ENCODE assay signal across 13 mouse cellular contexts in genomic region chr10:78086444-78087061, GRCm38 (mm10). TPM values are rescaled to one million over a fixed set of nuclear protein-coding genes. Genes with fewer than 3 reads are reported as not detected.
DNase-seq lines count a peak whose midpoint lies in the region; ATAC-seq and TF ChIP-seq lines count a peak whose summit lies in the region.
"Had no signal": no experiment of that assay in that cellular context is flagged by ENCODE, and none has a peak within 500 bp of the region (broad histone marks: within the 10 kb centered on the region; RNA-seq: fewer than 3 reads in every experiment).

No protein-coding gene starts in this region.

- 0 out of 2 replicates have a peak, but pooled peaks have one; percentile 5 for ATAC-seq in liver, embryonic 14.5 days (ENCODE audit: insufficient read depth)
- ATAC-seq: forebrain, embryonic 14.5 days had no signal

- no peak overlapping the region for H3K27ac ChIP-seq in liver, embryonic 14.5 days
- peak overlapping the region; percentile 78 for H3K27ac ChIP-seq in bone marrow macrophage, adult 2 months (ENCODE audit: insufficient read depth, low read depth, low read length)
- H3K27ac ChIP-seq: heart, embryonic 15.5 days; neural tube, embryonic 13.5 days had no signal

- H3K4me2 ChIP-seq in liver, embryonic 14.5 days (ENCODE audit: low read depth): no peak overlapping the region
- H3K4me2 ChIP-seq: heart, embryonic 15.5 days; neural tube, embryonic 13.5 days had no signal

- H3K4me1 ChIP-seq in liver, embryonic 14.5 days (replicated peaks; ENCODE audit: control insufficient read depth in 2 of 2, insufficient read depth in 2 of 2, low read length in 1 of 2): no peaks in the 10 kb centered on the region
- H3K4me1 ChIP-seq in bone marrow macrophage, adult 2 months (ENCODE audit: control insufficient read depth, insufficient read depth, low read length): peaks cover 21% of the 10 kb centered on the region
- H3K4me1 ChIP-seq: heart, embryonic 15.5 days; neural tube, embryonic 13.5 days had no signal

- TF ChIP-seq CTCF in liver, embryonic 14.5 days (IDR thresholded peaks at IDR 0.05; ENCODE audit: low read depth): no peak
- no peak for TF ChIP-seq CTCF in bone marrow macrophage, adult 2 months (IDR thresholded peaks at IDR 0.05; ENCODE audit: low read depth, low read length)

- no peaks in the 10 kb centered on the region for H3K36me3 ChIP-seq in liver, embryonic 14.5 days (replicated peaks; ENCODE audit: control insufficient read depth, insufficient read depth, low read depth)
- H3K36me3 ChIP-seq: heart, embryonic 15.5 days; neural tube, embryonic 13.5 days had no signal

- TF ChIP-seq POLR2A in bone marrow macrophage, adult 2 months (IDR thresholded peaks at IDR 0.05; ENCODE audit: borderline replicate concordance, low read depth, low read length): no peak

- no peaks in the 10 kb centered on the region for H3K9me3 ChIP-seq in liver, embryonic 14.5 days (ENCODE audit: control insufficient read depth, low read length)
- H3K9me3 ChIP-seq: heart, embryonic 15.5 days; neural tube, embryonic 13.5 days had no signal

- no peak overlapping the region for H3K4me3 ChIP-seq in liver, embryonic 14.5 days (ENCODE audit: insufficient read depth in 1 of 2, low read depth in 2 of 2, low read length in 2 of 2)
- peak overlapping the region; percentile 2; the same call in 1 of the 2 replicates for H3K4me3 ChIP-seq in bone marrow macrophage, adult 2 months (ENCODE audit: insufficient read depth, low read length)
- H3K4me3 ChIP-seq: heart, embryonic 15.5 days; neural tube, embryonic 13.5 days had no signal

- TF ChIP-seq EP300 in liver, embryonic 14.5 days (IDR thresholded peaks at IDR 0.05; ENCODE audit: low read depth): no peak

- no peak for DNase-seq in liver, embryonic 14.5 days (ENCODE audit: low read depth in 3 of 3, low spot score in 3 of 3)
- DNase-seq in liver: no peak
- DNase-seq in CD4-positive helper T cell, adult 2 months (ENCODE audit: low read depth, low spot score): peak; percentile 84
- peak; percentile 82 for DNase-seq in naive thymus-derived CD4-positive, alpha-beta T cell, adult 2 months (ENCODE audit: low read depth)
- no peak for DNase-seq in cerebellum, adult 18-20 months
- no peak for DNase-seq in urinary bladder, adult 2 months (ENCODE audit: low spot score)
- DNase-seq: adrenal gland, adult 2 months; cerebellum, adult 11 months; left cerebral cortex, postnatal 4 days had no signal

- 21% methylated on average over 10 of the region's 10 CpGs for WGBS in liver, embryonic 14.5 days (ENCODE audit: insufficient replicate concordance)

- H3K27me3 ChIP-seq in liver, embryonic 14.5 days (ENCODE audit: control insufficient read depth, insufficient read depth, low read length): no peaks in the 10 kb centered on the region
- H3K27me3 ChIP-seq: neural tube, embryonic 13.5 days had no signal

- no peak overlapping the region for H3K9ac ChIP-seq in liver, embryonic 14.5 days (replicated peaks)
- H3K9ac ChIP-seq: heart, embryonic 15.5 days; neural tube, embryonic 13.5 days had no signal

RNA-seq across cellular contexts. Expression of gene Icosl, which starts 17.5 kb away (rescaled TPM):
- 2.4 TPM in 2 replicates for polyA plus RNA-seq in liver, embryonic 14.5 days (2012; rRNA removed)
- 2.2 TPM in 2 replicates for polyA plus RNA-seq in liver, embryonic 14.5 days (2014; fragmentation: Nextera tagmentation; extraction: Ambion mirVana)
- polyA plus RNA-seq in bone marrow macrophage, adult 2 months (2012; ENCODE audit: insufficient read depth, insufficient read length, missing spikeins): 18.6 and 20.8 TPM in 2 replicates
- polyA plus RNA-seq in urinary bladder, adult 2 months (2012; rRNA removed): 42.6 and 42.8 TPM in 2 replicates

RNA-seq across cellular contexts. Expression of gene Aire, which starts 43.1 kb away (rescaled TPM):
- not detected in 2 replicates for polyA plus RNA-seq in liver, embryonic 14.5 days (2012; rRNA removed)
- not detected in 2 replicates for polyA plus RNA-seq in liver, embryonic 14.5 days (2014; fragmentation: Nextera tagmentation; extraction: Ambion mirVana)
- polyA plus RNA-seq in bone marrow macrophage, adult 2 months (2012; ENCODE audit: insufficient read depth, insufficient read length, missing spikeins): not detected in 2 replicates
- polyA plus RNA-seq in urinary bladder, adult 2 months (2012; rRNA removed): 1.0 and 1.7 TPM in 2 replicates

RNA-seq across cellular contexts. Expression of gene Dnmt3l, which starts 44.8 kb away (rescaled TPM):
- 0.08 TPM in 1 of 2 replicates, not detected in the other for polyA plus RNA-seq in liver, embryonic 14.5 days (2012; rRNA removed)
- not detected in 2 replicates for polyA plus RNA-seq in liver, embryonic 14.5 days (2014; fragmentation: Nextera tagmentation; extraction: Ambion mirVana)
- polyA plus RNA-seq in bone marrow macrophage, adult 2 months (2012; ENCODE audit: insufficient read depth, insufficient read length, missing spikeins): 1.5 and 2.2 TPM in 2 replicates
- 43.8 and 60.7 TPM in 2 replicates for polyA plus RNA-seq in urinary bladder, adult 2 months (2012; rRNA removed)
- polyA plus RNA-seq: forebrain, embryonic 14.5 days; heart, embryonic 15.5 days; neural tube, embryonic 13.5 days had no signal

Comparison
In these comparisons a context has a peak if more than half of its experiments do, and no peak if none do; other contexts are left out.
1. DNase-seq: peak in CD4-positive helper T cell, adult 2 months (single experiment) and naive thymus-derived CD4-positive, alpha-beta T cell, adult 2 months (single experiment); none in liver, embryonic 14.5 days (0 of 3), liver (single experiment), cerebellum, adult 18-20 months (0 of 2) and urinary bladder, adult 2 months (single experiment).
2. RNA of gene Dnmt3l, which starts 44.8 kb away (polyA plus RNA-seq): 43.8 to 60.7 TPM in urinary bladder, adult 2 months; 1.5 to 2.2 TPM in bone marrow macrophage, adult 2 months and 0.08 TPM in liver, embryonic 14.5 days; every median in the first group is over 10 times any median in the second.